Mouse (Mus musculus): Measurements from ENCODE around the gene Acot8. TPM values are rescaled to one million over a fixed set of nuclear protein-coding genes. Genes with fewer than 3 reads are reported as not detected.

Gene Acot8
- polyA plus RNA-seq (2014; fragmentation: Nextera tagmentation; extraction: Ambion mirVana) = 19.2 and 19.6 TPM in 2 replicates

DNA sequence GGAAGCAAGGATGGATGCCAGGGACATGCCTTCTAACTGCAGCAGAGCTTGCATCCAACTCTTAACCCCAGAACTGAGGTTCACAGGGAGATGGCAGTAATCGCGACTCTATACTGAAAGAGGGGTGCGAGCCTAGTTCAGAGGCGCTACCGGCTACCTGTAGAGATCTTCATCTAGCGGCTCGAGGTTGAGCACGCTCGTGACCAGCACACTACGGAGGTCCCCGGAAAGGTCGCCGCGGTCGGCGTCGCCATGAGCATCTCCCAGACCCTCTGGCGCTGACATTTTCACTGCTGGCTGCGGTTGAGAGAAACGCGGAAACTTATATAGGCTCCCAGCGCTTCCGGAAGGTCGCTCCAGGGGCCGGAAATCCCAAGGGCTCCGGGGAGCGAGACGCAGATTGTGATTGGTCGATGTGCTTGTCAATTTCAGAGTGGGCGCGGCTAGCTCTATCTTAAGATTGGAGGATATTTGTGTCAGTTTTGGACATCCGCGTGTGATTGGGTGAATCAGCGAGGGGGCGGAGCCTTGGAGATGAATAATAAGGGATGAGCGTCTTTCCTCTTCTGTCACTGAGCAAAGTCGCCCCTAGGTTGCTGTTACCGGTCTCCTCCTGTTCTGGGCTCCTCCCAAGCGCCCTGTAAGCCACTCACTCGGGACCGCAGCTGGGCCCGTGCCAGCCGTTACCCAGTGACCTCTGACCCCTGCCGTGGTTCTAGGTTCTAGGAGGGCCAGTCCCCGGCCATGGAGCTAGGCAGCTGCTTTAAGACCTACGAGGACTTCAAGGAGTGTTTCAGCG, at the start of gene Acot8, which contains the start of gene Zswim3:
TSS of gene Acot8 (minus strand) at position 350 of the 799 bp plus-strand sequence.
TSS of gene Zswim3 (plus strand) at position 566 of the 799 bp plus-strand sequence.
- DNase-seq (ENCODE audit: low spot score) (peak; percentile 99), ATAC-seq (replicated peaks; ENCODE audit: low FRiP score, low TSS enrichment, low read depth) (peak; percentile 96)
- Histone ChIP-seq H3K4me1 (replicated peaks; ENCODE audit: control insufficient read depth, insufficient read depth, low read length) (peaks cover 12% of the 10 kb centered on the region), H3K9ac (ENCODE audit: low read length) (peak within 1 kb of the TSS; percentile 82), H3K4me3 (ENCODE audit: low read depth, low read length) (peak within 1 kb of the TSS; percentile 91), H3K36me3 (ENCODE audit: control insufficient read depth, insufficient read depth, low read length) (peaks cover 17% of the 10 kb centered on the region), H3K9me3 (ENCODE audit: control insufficient read depth, low read length) (no peaks in the 10 kb centered on the region), H3K27me3 (replicated peaks; ENCODE audit: control insufficient read depth, insufficient read depth, low read length) (no peaks in the 10 kb centered on the region), H3K4me2 (ENCODE audit: low read length) (peak within 1 kb of the TSS; percentile 97), H3K27ac (ENCODE audit: low read depth) (peak within 1 kb of the TSS; percentile 81)
- WGBS = under 1% methylated on average over 47 of the region's 47 CpGs

DNA sequence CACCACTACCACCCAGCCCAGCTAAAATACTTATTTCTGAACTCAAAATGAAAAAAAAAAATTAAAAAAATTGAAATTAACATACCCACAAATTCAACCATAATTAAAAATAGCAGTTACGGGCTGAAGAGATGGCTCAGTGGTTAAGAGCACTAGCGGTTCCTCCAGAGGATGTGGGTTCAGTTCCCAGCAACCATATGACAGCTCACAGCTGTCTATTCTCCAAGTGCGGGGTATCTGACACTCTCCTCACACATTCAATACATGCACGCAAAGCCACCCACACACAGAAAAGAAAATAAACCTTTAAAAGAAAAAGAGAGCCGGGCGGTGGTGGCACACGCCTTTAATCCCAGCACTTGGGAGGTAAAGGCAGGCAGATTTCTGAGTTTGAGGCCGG, 45.4 kb upstream of the Acot8 start:
- no peak for ATAC-seq (replicated peaks; ENCODE audit: low FRiP score, low TSS enrichment, low read depth)
- Histone ChIP-seq H3K4me3 (ENCODE audit: low read depth, low read length) (no peak overlapping the region), H3K4me1 (replicated peaks; ENCODE audit: control insufficient read depth, insufficient read depth, low read length) (no peaks in the 10 kb centered on the region), H3K27ac (ENCODE audit: low read depth) (no peak overlapping the region), H3K9ac (ENCODE audit: low read length) (no peak overlapping the region), H3K4me2 (ENCODE audit: low read length) (no peak overlapping the region), H3K9me3 (ENCODE audit: control insufficient read depth, low read length) (no peaks in the 10 kb centered on the region), H3K36me3 (ENCODE audit: control insufficient read depth, insufficient read depth, low read length) (no peaks in the 10 kb centered on the region), H3K27me3 (replicated peaks; ENCODE audit: control insufficient read depth, insufficient read depth, low read length) (no peaks in the 10 kb centered on the region; the same call in 1 of the 2 replicates)
- DNase-seq (ENCODE audit: low spot score) = no peak
- WGBS = 77% methylated on average over 8 of the region's 8 CpGs

- Histone ChIP-seq H3K27ac (ENCODE audit: low read depth) (no peak overlapping the region), H3K36me3 (ENCODE audit: control insufficient read depth, insufficient read depth, low read length) (no peaks in the 10 kb centered on the region), H3K9ac (ENCODE audit: low read length) (no peak overlapping the region), H3K4me3 (ENCODE audit: low read depth, low read length) (no peak overlapping the region), H3K4me1 (replicated peaks; ENCODE audit: control insufficient read depth, insufficient read depth, low read length) (no peaks in the 10 kb centered on the region), H3K9me3 (ENCODE audit: control insufficient read depth, low read length) (no peaks in the 10 kb centered on the region), H3K27me3 (replicated peaks; ENCODE audit: control insufficient read depth, insufficient read depth, low read length) (no peaks in the 10 kb centered on the region), H3K4me2 (ENCODE audit: low read length) (no peak overlapping the region)
- 55% methylated on average over 3 of the region's 3 CpGs for WGBS
- DNase-seq (ENCODE audit: low spot score) (no peak), ATAC-seq (replicated peaks; ENCODE audit: low FRiP score, low TSS enrichment, low read depth) (no peak)
These were observed 41.1 kb upstream of the Acot8 start for GRCm38 (mm10) chr2:164845782-164846181.

GRCm38 (mm10) chr2:164835164-164835563, 30.5 kb upstream of the Acot8 start:
- ATAC-seq (replicated peaks; ENCODE audit: low FRiP score, low TSS enrichment, low read depth) (no peak), DNase-seq (ENCODE audit: low spot score) (no peak)
- Histone ChIP-seq H3K27me3 (replicated peaks; ENCODE audit: control insufficient read depth, insufficient read depth, low read length) (no peaks in the 10 kb centered on the region), H3K4me2 (ENCODE audit: low read length) (no peak overlapping the region), H3K9ac (ENCODE audit: low read length) (no peak overlapping the region), H3K4me3 (ENCODE audit: low read depth, low read length) (no peak overlapping the region), H3K36me3 (ENCODE audit: control insufficient read depth, insufficient read depth, low read length) (peaks cover 44% of the 10 kb centered on the region), H3K9me3 (ENCODE audit: control insufficient read depth, low read length) (no peaks in the 10 kb centered on the region), H3K4me1 (replicated peaks; ENCODE audit: control insufficient read depth, insufficient read depth, low read length) (peaks cover 8% of the 10 kb centered on the region), H3K27ac (ENCODE audit: low read depth) (no peak overlapping the region)
- WGBS = 96% methylated on average over 4 of the region's 4 CpGs

- WGBS = 44% methylated on average over 8 of the region's 8 CpGs
- ATAC-seq (replicated peaks; ENCODE audit: low FRiP score, low TSS enrichment, low read depth) (no peak), DNase-seq (ENCODE audit: low spot score) (no peak)
- Histone ChIP-seq H3K4me2 (ENCODE audit: low read length) (peak overlapping the region; percentile 97), H3K9ac (ENCODE audit: low read length) (peak overlapping the region; percentile 69), H3K4me1 (replicated peaks; ENCODE audit: control insufficient read depth, insufficient read depth, low read length) (peaks cover 8% of the 10 kb centered on the region), H3K4me3 (ENCODE audit: low read depth, low read length) (peak overlapping the region; percentile 79), H3K27me3 (replicated peaks; ENCODE audit: control insufficient read depth, insufficient read depth, low read length) (no peaks in the 10 kb centered on the region), H3K36me3 (ENCODE audit: control insufficient read depth, insufficient read depth, low read length) (peaks cover 38% of the 10 kb centered on the region), H3K27ac (ENCODE audit: low read depth) (no peak overlapping the region), H3K9me3 (ENCODE audit: control insufficient read depth, low read length) (no peaks in the 10 kb centered on the region)
These were observed 29.8 kb upstream of the Acot8 start for GRCm38 (mm10) chr2:164834531-164834930.

DNA sequence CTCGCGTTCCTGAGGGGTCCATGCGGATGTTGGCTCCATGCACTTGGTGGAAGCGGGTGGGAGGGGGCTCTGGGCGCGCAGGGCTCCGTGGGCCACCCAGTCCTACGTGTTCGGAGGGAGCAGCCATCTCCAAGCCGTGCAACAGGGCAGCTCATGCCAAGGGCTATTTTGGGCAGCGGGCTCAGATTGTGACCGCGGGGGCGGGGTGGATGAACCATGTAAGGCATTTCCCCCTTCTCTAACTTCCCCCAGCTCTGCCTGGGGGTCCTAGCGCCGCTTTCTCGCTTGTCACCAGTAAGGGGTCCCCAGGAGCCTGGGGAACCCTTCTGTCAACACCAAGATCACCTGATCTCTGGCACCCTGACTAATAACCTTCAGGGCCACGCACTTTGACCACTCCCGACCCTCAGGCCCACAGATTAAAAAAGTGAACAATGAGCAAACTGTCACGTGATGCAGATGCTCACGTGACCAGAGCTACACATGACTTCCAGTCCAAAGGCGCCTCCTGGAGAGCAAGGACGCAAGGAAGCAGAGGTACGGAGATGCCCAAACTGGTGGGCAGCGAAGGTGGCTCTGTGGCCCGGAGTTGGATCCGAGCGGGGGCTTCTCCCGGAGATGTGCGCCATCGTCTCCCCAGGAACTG, 28.8 kb upstream of the Acot8 start, which contains the start of gene Neurl2:
TSS of gene Neurl2 (minus strand) at position 143 of the 646 bp plus-strand sequence.
- Histone ChIP-seq H3K4me1 (replicated peaks; ENCODE audit: control insufficient read depth, insufficient read depth, low read length) (peaks cover 8% of the 10 kb centered on the region), H3K4me2 (ENCODE audit: low read length) (peak within 1 kb of the TSS; percentile 97), H3K36me3 (ENCODE audit: control insufficient read depth, insufficient read depth, low read length) (peaks cover 27% of the 10 kb centered on the region), H3K27ac (ENCODE audit: low read depth) (peak within 1 kb of the TSS; percentile 81), H3K9ac (ENCODE audit: low read length) (peak within 1 kb of the TSS; percentile 69), H3K4me3 (ENCODE audit: low read depth, low read length) (peak within 1 kb of the TSS; percentile 79), H3K27me3 (replicated peaks; ENCODE audit: control insufficient read depth, insufficient read depth, low read length) (no peaks in the 10 kb centered on the region), H3K9me3 (ENCODE audit: control insufficient read depth, low read length) (no peaks in the 10 kb centered on the region)
- peak; percentile 74 for ATAC-seq (replicated peaks; ENCODE audit: low FRiP score, low TSS enrichment, low read depth)
- under 1% methylated on average over 30 of the region's 31 CpGs for WGBS
- peak; percentile 97 for DNase-seq (ENCODE audit: low spot score)

GRCm38 (mm10) chr2:164832748-164833301, 28.1 kb upstream of the Acot8 start, which contains the start of gene Ctsa:
TSS of gene Ctsa (plus strand) at chr2:164832873.
- Histone ChIP-seq H3K4me2 (ENCODE audit: low read length) (peak within 1 kb of the TSS; percentile 97), H3K27ac (ENCODE audit: low read depth) (peak within 1 kb of the TSS; percentile 81), H3K9me3 (ENCODE audit: control insufficient read depth, low read length) (no peaks in the 10 kb centered on the region), H3K36me3 (ENCODE audit: control insufficient read depth, insufficient read depth, low read length) (peaks cover 26% of the 10 kb centered on the region), H3K4me3 (ENCODE audit: low read depth, low read length) (peak within 1 kb of the TSS; percentile 79), H3K9ac (ENCODE audit: low read length) (peak within 1 kb of the TSS; percentile 69), H3K4me1 (replicated peaks; ENCODE audit: control insufficient read depth, insufficient read depth, low read length) (peaks cover 8% of the 10 kb centered on the region), H3K27me3 (replicated peaks; ENCODE audit: control insufficient read depth, insufficient read depth, low read length) (no peaks in the 10 kb centered on the region)
- ATAC-seq (replicated peaks; ENCODE audit: low FRiP score, low TSS enrichment, low read depth) (peak; percentile 74), DNase-seq (ENCODE audit: low spot score) (peak; percentile 88)
- under 1% methylated on average over 35 of the region's 35 CpGs for WGBS

- H3K27me3 ChIP-seq (replicated peaks; ENCODE audit: control insufficient read depth, insufficient read depth, low read length) = no peaks in the 10 kb centered on the region
- DNase-seq (ENCODE audit: low spot score) (no peak), ATAC-seq (replicated peaks; ENCODE audit: low FRiP score, low TSS enrichment, low read depth) (no peak)
- peak overlapping the region; percentile 79 for H3K4me3 ChIP-seq (ENCODE audit: low read depth, low read length)
- H3K4me1 ChIP-seq (replicated peaks; ENCODE audit: control insufficient read depth, insufficient read depth, low read length) = peaks cover 8% of the 10 kb centered on the region
- H3K9ac ChIP-seq (ENCODE audit: low read length) = peak overlapping the region; percentile 69; the same call in 1 of the 2 replicates
- 61% methylated on average over 16 of the region's 16 CpGs for WGBS
- no peaks in the 10 kb centered on the region for H3K9me3 ChIP-seq (ENCODE audit: control insufficient read depth, low read length)
- H3K27ac ChIP-seq (ENCODE audit: low read depth) = no peak overlapping the region; the same call in 1 of the 2 replicates
- peak overlapping the region; percentile 97 for H3K4me2 ChIP-seq (ENCODE audit: low read length)
- H3K36me3 ChIP-seq (ENCODE audit: control insufficient read depth, insufficient read depth, low read length) = peaks cover 27% of the 10 kb centered on the region
These were observed 27.5 kb upstream of the Acot8 start for GRCm38 (mm10) chr2:164832032-164832747.
